Mouse (Mus musculus) spleen, adult 2 months (tissue): Measurements from ENCODE around the gene Ktn1. TPM values are rescaled to one million over a fixed set of nuclear protein-coding genes. Genes with fewer than 3 reads are reported as not detected.

Source experiments
- DNase-seq, 2 experiments: peaks; one replicate each; pipeline versions ENCODE4 v3.0.0 to v3.0.0-alpha.2; 2012 to 2021; ENCODE audit warnings: low spot score in 2 of 2, low read depth in 1 of 2
- H3K27ac ChIP-seq: fragments of 200-500 bp; 2 replicates; pipeline ENCODE4 v1.5.1; 2012; ENCODE audit warnings: low read length, inconsistent platforms; ENCODE audit not compliant: insufficient read depth
- H3K27me3 ChIP-seq: fragments of 200-500 bp; 2 replicates; pipeline ENCODE4 v1.6.1; 2012; ENCODE audit warnings: mild to moderate bottlenecking, moderate library complexity, low read length, inconsistent platforms; ENCODE audit not compliant: control insufficient read depth, insufficient read depth
- H3K36me3 ChIP-seq: fragments of 200-500 bp; 2 replicates; pipeline ENCODE4 v1.6.1; 2012; ENCODE audit warnings: mild to moderate bottlenecking, low read length, inconsistent platforms; ENCODE audit not compliant: control insufficient read depth, insufficient read depth
- H3K4me1 ChIP-seq: fragments of 200-500 bp; 2 replicates; pipeline ENCODE4 v1.6.1; 2011; ENCODE audit warnings: inconsistent platforms; ENCODE audit not compliant: control insufficient read depth, insufficient read depth, insufficient read length
- H3K4me3 ChIP-seq: fragments of 200-500 bp; 2 replicates; pipeline ENCODE4 v1.5.1; 2011; ENCODE audit warnings: mild to moderate bottlenecking, inconsistent platforms; ENCODE audit not compliant: insufficient read depth, insufficient read length; ENCODE audit errors: extremely low read depth
- CTCF ChIP-seq: fragments of 200-500 bp; IDR thresholded peaks from 2 replicates; pipeline ENCODE4 v1.5.1; 2011; ENCODE audit warnings: mild to moderate bottlenecking, inconsistent platforms; ENCODE audit not compliant: insufficient read depth, insufficient read length, insufficient replicate concordance; ENCODE audit errors: extremely low read depth
- POLR2A ChIP-seq: fragments of 200-500 bp; IDR thresholded peaks from 2 replicates; pipeline ENCODE4 v1.6.1; 2011; ENCODE audit warnings: low read depth, low read length, inconsistent platforms
- WGBS: fragments of 180-500 bp; shearing (Covaris S2); methylation state at CpG from one replicate; pipeline ENCODE4 v1.1.7; 2018; 5-methylcytosine and 5-hydroxymethylcytosine counted together
- polyA plus RNA-seq: library from polyadenylated mRNA; depleted of rRNA; stranded (reverse); fragments of >200 nt; gene quantifications from 2 replicates; pipeline ENCODE4 v1.2.3, GENCODE M21; 2012

Ktn1 gene
- polyA plus RNA-seq, 1 experiment, result 4.7 TPM

DNA sequence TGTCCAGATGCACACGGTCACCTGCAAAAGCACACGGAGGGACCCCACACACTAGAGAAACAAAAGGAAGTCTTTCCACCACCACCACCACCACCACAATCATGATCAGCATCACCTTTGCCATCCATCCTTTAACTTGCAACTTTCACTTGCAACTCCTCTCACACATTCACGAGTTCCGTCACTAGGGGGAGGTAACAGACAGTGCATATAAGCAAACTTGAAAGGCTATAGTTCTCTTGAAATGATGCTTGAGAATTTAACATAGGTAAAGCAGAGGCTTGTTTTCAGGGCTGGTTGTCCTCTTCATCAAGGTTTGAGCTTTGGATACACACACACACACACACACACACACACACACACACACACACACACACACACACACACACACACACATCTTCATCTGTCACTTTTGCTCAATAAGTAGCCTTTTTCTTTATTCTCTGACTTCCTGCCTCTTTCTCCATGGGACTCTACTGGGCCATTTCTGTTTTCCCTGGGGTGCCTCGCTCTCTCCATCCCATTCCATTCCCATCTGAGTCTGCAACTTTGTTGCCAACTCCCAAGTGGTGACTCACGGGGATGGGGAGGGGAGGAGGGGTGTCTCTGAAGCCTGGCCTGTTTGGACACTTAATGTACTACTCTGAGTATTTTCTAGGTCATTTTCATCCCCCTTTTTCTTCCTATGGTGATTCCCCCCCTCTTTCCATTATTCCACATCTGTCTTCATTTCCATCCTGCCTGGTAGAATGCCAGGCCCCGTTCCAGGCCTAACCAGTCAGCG is 103.4 kb downstream of the Ktn1 start:
- H3K36me3 ChIP-seq, result no peaks in the 10 kb centered on the region
- 50% methylated on average over 8 of the region's 8 CpGs for WGBS
- TF ChIP-seq CTCF (no peak), POLR2A (no peak)
- no peak overlapping the region for H3K4me3 ChIP-seq
- H3K27ac ChIP-seq, result no peak overlapping the region
- no peak for DNase-seq
- no peaks in the 10 kb centered on the region for H3K4me1 ChIP-seq
- no peaks in the 10 kb centered on the region for H3K27me3 ChIP-seq

DNA sequence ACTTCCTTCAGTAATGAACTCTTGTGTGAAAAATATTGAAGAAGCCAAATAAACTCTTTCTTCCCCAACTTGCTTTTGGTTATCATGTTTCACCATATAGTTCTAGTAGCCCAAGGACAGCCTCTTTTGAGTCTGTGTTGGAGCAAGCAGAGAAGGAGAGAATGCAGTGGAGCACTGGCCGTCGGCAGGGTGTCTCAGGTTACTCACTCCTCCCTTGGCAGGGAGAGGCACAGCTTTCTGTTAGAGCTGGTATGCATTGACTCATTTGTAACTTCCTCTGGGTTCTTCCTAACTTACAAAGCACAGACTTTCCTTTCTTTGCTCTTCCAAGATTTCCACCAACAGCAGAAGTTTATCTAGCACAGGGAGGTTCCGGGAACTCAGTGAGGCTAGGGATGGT is 105.3 kb downstream of the Ktn1 start:
- Histone ChIP-seq H3K36me3 (no peaks in the 10 kb centered on the region), H3K27ac (no peak overlapping the region), H3K27me3 (no peaks in the 10 kb centered on the region), H3K4me3 (no peak overlapping the region), H3K4me1 (no peaks in the 10 kb centered on the region)
- TF ChIP-seq CTCF, result no peak
- no peak for TF ChIP-seq POLR2A
- WGBS, result 83% methylated on average over 3 of the region's 3 CpGs
- no peak for DNase-seq

DNA sequence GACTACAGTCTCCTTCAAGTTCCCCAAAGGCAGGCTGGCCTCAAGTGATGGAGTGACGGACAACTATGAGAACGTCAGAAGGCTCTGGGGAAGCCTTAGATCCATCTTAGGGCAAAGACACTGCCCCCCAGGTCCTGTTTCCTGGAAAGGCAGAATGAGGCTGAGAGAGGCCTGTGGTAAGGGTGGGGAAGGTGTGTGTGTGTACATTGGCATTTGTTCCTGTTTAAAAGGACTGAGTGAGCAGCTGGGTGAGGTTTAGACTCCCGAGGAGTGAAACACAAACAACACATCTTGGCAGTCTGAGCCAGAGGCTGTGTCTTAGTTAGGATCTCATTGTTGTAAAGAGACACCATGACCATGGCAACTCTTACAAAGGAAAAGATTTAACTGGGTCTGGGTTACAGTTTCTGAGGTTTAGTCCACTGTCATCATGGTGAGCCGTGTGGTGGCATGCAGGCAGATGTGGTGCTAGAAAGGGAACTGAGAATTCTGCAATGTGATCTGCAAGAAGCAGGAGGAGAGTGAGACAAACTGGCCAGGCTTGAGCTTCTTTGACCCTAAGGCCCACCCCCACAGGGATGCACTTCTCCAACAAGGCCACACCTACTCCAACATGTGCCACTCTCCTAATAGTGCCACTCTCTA is 106.1 kb downstream of the Ktn1 start:
- no peak overlapping the region for H3K4me3 ChIP-seq
- no peaks in the 10 kb centered on the region for H3K36me3 ChIP-seq
- DNase-seq, result no peak
- TF ChIP-seq CTCF, result no peak
- no peak for TF ChIP-seq POLR2A
- no peaks in the 10 kb centered on the region for H3K4me1 ChIP-seq
- no peak overlapping the region for H3K27ac ChIP-seq
- 56% methylated on average over 4 of the region's 4 CpGs for whole genome bisulfite sequencing
- no peaks in the 10 kb centered on the region for H3K27me3 ChIP-seq

DNA sequence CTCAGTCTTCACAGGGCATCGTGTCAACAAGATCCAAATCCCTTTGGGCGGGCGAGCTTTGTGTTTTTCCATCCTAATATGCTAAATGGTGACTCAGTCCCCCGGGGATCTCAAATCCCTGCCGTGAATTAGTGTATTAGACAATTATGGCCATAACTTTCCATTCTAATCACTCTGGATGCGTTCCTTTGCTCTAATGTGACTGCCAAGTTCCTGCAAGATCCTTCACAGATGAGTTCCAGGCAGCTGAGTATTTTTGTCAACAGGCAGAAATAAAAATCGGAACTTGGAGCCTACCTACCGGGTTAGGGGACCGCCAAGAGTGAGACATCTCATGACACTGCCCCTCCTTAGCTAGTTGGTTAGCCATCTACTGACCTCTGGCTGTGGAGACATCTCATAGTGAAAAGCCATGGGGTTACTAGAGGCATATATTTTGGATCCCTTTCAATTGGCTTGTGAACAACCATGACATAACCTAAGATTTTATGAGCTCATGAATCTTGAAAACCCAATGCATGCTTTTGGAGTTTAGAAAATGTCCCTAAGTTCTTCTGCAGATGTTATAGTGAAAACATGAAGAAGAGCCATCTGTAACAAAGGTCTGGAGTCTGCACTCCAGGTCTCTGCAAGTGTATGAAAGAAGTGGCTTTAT is 108.3 kb downstream of the Ktn1 start:
- Histone ChIP-seq H3K36me3 (no peaks in the 10 kb centered on the region), H3K27me3 (no peaks in the 10 kb centered on the region), H3K4me3 (no peak overlapping the region), H3K27ac (no peak overlapping the region), H3K4me1 (no peaks in the 10 kb centered on the region)
- WGBS, result 86% methylated on average over 9 of the region's 9 CpGs
- TF ChIP-seq POLR2A, result no peak
- DNase-seq, result no peak

DNA sequence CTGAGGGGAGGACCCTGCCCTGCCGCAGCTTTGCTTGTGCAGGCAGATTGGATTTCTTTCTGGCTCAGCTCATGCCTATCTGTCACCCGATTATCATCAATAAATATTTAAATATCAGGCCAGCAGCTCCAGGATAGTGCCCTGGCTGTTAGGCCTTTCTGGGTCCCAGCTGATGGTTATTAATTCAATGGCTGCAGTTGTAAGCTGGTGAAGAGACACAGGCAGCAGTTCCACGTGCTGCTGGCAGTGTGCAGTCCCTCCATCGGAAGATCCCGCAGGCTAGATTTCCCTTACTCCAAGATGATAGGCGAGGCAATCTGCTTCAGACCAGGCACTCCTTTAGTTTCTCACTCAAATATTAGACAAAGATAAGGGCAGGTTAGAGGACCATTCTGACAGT is 116.9 kb downstream of the Ktn1 start:
- Histone ChIP-seq H3K4me3 (no peak overlapping the region), H3K27me3 (no peaks in the 10 kb centered on the region), H3K36me3 (no peaks in the 10 kb centered on the region), H3K27ac (no peak overlapping the region), H3K4me1 (no peaks in the 10 kb centered on the region)
- TF ChIP-seq CTCF, result no peak
- no peak for TF ChIP-seq POLR2A
- no peak for DNase-seq
- 86% methylated on average over 6 of the region's 6 CpGs for WGBS

DNA sequence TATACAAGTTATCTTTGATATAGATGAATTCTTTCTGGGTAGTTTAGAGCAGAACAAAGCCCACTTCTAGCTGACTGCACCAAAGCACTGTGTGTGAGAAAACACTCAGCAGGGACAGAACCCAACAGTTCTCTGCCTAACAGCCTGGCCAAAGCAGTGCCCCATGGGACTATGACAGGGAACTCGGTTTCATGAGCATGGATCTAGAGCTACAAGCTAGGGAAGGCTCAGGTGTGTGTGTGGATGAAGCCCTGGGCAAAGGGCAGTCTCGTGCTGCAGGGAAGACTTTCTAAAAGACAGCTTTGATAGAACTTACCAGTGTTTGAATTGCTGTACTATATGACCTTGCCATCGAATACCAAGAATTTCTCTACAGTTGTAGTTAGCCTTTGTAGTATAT is 117.5 kb downstream of the Ktn1 start:
- Histone ChIP-seq H3K27ac (no peak overlapping the region), H3K27me3 (no peaks in the 10 kb centered on the region), H3K36me3 (no peaks in the 10 kb centered on the region), H3K4me1 (no peaks in the 10 kb centered on the region), H3K4me3 (no peak overlapping the region)
- no peak for DNase-seq
- no peak for TF ChIP-seq POLR2A
- TF ChIP-seq CTCF, result no peak
- 84% methylated on average over 3 of the region's 3 CpGs for WGBS

DNA sequence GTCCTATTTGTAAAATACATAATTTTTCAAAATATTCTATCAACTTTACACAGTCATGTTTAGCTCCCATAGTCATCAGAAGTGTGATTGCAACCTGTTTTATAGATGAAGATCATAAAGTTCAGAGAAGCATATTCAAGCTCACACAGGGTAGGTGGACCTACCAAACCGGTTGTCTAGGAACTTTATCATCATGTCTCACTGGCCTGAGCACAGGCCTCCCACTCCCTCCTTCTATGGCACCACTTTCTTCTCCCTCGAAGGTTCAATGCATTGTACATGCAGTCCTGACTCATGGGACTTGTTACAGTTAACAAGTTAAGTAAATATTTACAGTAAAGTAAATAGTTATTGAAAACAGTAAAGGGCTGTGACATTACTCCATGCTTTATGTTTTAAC is 118.1 kb downstream of the Ktn1 start:
- WGBS, result 85% methylated on average over 2 of the region's 2 CpGs
- no peak overlapping the region for H3K27ac ChIP-seq
- no peak for DNase-seq
- no peaks in the 10 kb centered on the region for H3K27me3 ChIP-seq
- H3K4me3 ChIP-seq, result no peak overlapping the region
- no peaks in the 10 kb centered on the region for H3K4me1 ChIP-seq
- TF ChIP-seq POLR2A, result no peak
- no peak for TF ChIP-seq CTCF
- no peaks in the 10 kb centered on the region for H3K36me3 ChIP-seq
